Mouse (Mus musculus): ENCODE measurements at regions not wholly inside any gene's neighbourhood (a gene's known extent, or its start where the extent isn't known, plus 50 kb on each side); places are given as distances from the start of the nearest gene placed in this dataset.
A peak's percentile ranks its signal among the peaks of the same experiment; 100 is the strongest.

DNA sequence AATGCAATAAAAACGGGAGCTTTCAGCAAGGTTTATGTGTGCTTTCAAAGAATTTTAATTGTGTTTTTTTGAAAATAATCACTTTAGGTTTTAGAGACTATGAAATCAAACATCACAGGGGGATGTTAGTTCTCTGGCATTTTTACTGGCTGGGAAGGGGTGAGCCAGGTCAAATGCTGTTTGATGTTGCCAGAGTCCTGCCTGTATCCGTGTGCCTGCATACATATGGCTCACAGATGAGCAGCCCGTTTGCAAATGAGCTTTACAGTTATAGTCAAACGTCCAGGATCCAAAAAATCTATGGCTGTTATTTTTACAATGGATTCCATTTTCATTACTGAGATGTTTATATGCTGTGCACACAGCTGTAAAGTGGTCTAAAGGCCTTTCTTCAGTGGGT is 354.7 kb downstream of the Ice1 start:
- Histone ChIP-seq H3K9me3 (no peaks in the 10 kb centered on the region), H3K9ac (no peak overlapping the region), H3K36me3 (no peaks in the 10 kb centered on the region), H3K27me3 (no peaks in the 10 kb centered on the region), H3K4me3 (no peak overlapping the region), H3K27ac (no peak overlapping the region), H3K4me2 (replicated peaks) (no peak overlapping the region), H3K4me1 (peaks cover 25% of the 10 kb centered on the region)
- 6% methylated on average over 4 of the region's 4 CpGs for WGBS
- peak; percentile 82 for ATAC-seq (ENCODE audit: low FRiP score, low read depth)

DNA sequence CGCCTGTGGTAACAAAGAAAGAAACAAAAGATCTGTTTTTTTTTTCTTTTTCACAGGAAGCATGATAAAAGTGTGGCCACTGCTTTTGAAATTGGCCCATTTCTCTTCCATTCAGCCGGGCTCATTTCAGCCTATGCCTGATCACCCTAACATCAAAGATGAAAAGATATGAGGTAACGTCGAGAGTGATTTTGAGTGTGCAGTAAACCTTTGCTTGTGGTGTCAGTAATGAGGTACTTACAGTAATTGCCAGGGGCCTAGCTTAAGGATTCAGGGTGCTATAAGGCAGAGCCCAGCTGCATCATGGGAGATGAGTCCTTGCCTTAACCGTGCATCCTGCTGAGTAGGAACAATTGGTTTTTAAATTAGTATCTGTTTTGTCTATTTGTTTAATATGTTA is 354.2 kb downstream of the Ice1 start:
- H3K9ac ChIP-seq, result no peak overlapping the region
- no peak overlapping the region for H3K4me2 ChIP-seq (replicated peaks)
- ATAC-seq (ENCODE audit: low FRiP score, low read depth), result peak; percentile 16; the same call in 1 of the 2 replicates
- H3K4me3 ChIP-seq, result no peak overlapping the region
- peak overlapping the region; percentile 52; the same call in 1 of the 2 replicates for H3K27ac ChIP-seq
- no peaks in the 10 kb centered on the region for H3K9me3 ChIP-seq
- 6% methylated on average over 5 of the region's 5 CpGs for WGBS
- no peaks in the 10 kb centered on the region for H3K27me3 ChIP-seq
- peaks cover 20% of the 10 kb centered on the region for H3K4me1 ChIP-seq
- H3K36me3 ChIP-seq, result no peaks in the 10 kb centered on the region

DNA sequence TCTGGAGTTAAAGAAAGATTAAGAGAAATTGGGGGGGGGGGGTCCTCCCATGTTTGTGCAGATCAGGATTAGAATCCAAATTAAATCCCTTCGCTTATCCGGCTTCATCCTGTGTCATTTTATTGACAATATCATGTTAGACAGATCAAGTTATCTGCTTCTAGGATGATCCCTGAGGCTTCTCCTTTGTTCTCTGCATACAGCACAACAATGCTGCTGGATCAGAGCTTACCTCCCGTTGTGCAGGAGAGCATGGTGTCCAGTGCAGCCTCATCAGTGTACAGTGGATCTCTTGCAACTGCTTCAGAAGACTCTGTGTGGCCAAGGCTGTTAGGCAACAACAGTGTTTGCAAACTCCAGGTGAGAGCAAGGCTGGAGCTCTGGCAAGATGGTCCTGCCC is 344.7 kb downstream of the Ice1 start:
- Histone ChIP-seq H3K4me1 (no peaks in the 10 kb centered on the region), H3K9ac (no peak overlapping the region), H3K36me3 (no peaks in the 10 kb centered on the region), H3K27me3 (no peaks in the 10 kb centered on the region), H3K4me3 (no peak overlapping the region), H3K4me2 (replicated peaks) (no peak overlapping the region), H3K9me3 (no peaks in the 10 kb centered on the region), H3K27ac (no peak overlapping the region)
- ATAC-seq (ENCODE audit: low FRiP score, low read depth), result no peak
- WGBS, result 84% methylated on average over 3 of the region's 3 CpGs

DNA sequence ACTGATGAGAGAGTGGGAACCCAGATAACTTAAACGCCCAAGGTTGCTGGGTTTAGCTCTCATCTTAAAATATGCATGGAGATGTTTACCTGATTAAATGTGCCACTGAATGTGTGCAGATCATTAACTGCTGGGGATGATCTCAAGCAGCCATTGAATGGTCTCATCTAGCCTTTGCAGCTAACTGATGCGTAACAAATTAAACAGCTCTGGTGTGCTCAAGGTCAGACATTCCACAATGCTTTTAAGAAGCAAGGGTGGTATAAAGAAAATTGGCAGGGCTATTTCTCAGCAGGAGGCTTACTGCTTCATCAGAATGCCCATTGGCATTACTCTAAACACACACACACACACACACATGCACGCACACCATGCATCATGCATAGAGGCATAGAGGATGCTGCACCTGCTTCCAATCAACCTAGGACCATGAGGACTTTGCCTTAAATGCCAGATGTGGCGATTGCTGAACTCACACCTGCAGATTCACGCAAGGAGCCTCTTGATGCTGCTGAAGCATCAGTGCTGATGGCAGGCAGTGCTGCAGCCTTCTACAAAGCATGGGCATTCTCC is 333.4 kb downstream of the Ice1 start:
- H3K36me3 ChIP-seq, result no peaks in the 10 kb centered on the region

DNA sequence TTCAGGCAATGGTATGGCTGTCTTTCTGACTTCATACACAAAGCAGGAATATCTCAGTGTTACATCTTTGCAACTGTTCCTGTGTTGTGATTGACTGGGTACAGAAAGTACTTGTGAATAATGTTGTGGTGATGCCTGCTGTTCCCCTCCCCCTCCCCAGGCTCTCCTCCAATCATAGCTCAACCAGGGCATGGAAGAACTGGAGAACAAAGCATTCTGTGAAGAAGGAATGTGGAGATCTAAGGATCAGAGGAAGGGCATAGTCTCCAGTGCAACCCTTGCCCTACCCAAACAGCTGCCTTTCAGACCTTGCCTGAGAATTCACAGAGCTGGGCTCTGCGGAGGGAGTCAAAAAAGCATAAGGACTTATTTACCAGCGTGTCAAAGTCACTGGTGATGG is 326.9 kb downstream of the Ice1 start:
- no peak overlapping the region for H3K4me3 ChIP-seq
- H3K27ac ChIP-seq, result no peak overlapping the region
- H3K4me1 ChIP-seq, result no peaks in the 10 kb centered on the region
- no peaks in the 10 kb centered on the region for H3K27me3 ChIP-seq
- WGBS, result 53% methylated on average over 2 of the region's 2 CpGs
- no peaks in the 10 kb centered on the region for H3K9me3 ChIP-seq
- no peaks in the 10 kb centered on the region for H3K36me3 ChIP-seq
- H3K4me2 ChIP-seq (replicated peaks), result no peak overlapping the region
- H3K9ac ChIP-seq, result no peak overlapping the region
- ATAC-seq (ENCODE audit: low FRiP score, low read depth), result peak; percentile 44; the same call in 1 of the 2 replicates

More for the DNA sequence above, 333.4 kb downstream of the Ice1 start:
- ATAC-seq (ENCODE audit: low FRiP score, low read depth), result no peak
- WGBS, result 59% methylated on average over 5 of the region's 5 CpGs
- Histone ChIP-seq H3K4me2 (replicated peaks) (no peak overlapping the region), H3K4me1 (no peaks in the 10 kb centered on the region), H3K27me3 (no peaks in the 10 kb centered on the region), H3K9me3 (no peaks in the 10 kb centered on the region), H3K27ac (no peak overlapping the region), H3K4me3 (no peak overlapping the region), H3K9ac (no peak overlapping the region)

DNA sequence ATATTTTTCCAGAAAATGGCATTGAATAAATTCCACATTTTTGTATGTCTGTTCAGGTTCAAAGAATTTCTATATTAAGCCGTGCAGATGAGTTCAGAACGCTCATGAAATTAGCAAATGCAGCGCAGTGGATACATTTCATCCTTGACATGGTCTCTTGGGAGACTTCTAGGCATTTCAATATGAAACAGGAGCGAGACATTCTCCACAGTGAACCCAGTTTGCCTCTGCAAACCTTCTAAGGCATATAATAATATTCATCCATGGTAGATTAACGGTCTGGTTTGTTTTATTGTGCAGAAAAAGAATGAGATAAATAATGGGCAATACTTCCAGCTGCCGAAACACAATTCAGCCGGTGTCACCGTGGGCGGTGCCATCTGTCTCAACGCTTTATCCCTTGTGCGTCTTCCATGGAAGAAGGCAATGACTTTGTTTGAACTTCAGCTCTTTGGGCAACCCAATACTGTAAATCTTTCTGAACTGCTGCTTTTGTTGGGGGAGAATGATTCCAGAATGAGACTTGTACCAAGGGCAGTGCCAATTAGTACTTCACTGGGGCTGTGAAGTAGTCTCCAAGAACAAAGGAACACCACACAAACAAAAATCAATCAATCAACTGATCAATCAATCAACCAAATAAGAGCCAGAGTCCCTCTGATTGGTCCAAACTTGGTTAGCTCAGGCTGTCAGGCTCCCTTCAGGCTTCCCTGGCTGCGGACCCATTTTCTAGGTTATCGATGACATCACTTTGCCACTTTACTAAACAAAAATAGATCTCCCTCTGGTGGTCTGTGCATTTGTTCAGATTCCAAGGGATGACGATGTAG is 326.0 kb downstream of the Ice1 start:
- Histone ChIP-seq H3K27ac (no peak overlapping the region), H3K4me2 (replicated peaks) (no peak overlapping the region), H3K4me3 (no peak overlapping the region), H3K4me1 (no peaks in the 10 kb centered on the region), H3K9ac (no peak overlapping the region), H3K27me3 (no peaks in the 10 kb centered on the region), H3K36me3 (no peaks in the 10 kb centered on the region), H3K9me3 (no peaks in the 10 kb centered on the region)
- WGBS, result 83% methylated on average over 14 of the region's 14 CpGs
- ATAC-seq (ENCODE audit: low FRiP score, low read depth), result no peak

DNA sequence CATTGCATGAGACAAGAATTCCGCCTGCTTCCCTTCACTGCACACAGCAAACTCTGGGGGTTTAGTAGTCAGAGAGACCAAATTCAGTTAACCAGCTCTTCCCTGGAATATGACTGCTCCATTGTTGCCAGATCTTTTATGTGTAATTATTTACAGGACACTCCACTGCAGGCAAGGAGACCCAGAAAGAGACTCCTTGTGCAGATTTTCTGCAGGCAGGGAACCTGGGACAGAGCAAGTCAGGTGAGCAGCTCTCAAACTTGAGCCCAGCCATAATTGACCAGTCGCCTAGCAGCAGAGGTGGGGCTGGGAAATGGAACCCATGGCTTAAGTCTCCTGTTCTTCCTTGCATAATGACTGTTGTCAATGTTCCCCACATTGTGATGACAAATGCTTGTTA is 324.2 kb downstream of the Ice1 start:
- no peak overlapping the region for H3K4me2 ChIP-seq (replicated peaks)
- no peak for ATAC-seq (ENCODE audit: low FRiP score, low read depth)
- H3K27me3 ChIP-seq, result no peaks in the 10 kb centered on the region
- no peak overlapping the region for H3K9ac ChIP-seq
- no peaks in the 10 kb centered on the region for H3K36me3 ChIP-seq
- H3K9me3 ChIP-seq, result no peaks in the 10 kb centered on the region
- WGBS, result 72% methylated on average over 2 of the region's 2 CpGs
- H3K4me3 ChIP-seq, result no peak overlapping the region
- no peak overlapping the region for H3K27ac ChIP-seq
- no peaks in the 10 kb centered on the region for H3K4me1 ChIP-seq

DNA sequence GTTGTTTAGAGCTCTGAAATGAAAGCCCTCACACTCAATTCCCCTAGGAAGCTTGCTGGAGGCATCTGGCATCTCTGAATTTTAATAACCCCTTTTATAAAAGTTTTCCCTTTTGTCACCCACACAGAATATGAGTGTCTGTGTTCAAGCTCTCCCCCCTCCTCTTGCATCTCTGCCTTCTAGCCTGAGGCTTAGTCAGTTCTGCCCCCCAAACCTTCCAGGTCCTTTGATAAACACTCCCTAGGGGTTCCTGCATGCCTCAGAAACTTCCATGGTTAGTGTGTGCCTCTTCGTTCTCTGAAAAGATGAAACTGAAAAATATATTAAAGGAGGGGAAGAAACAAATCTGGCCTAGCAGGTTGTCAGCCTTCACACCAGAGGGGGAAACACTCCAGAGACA is 313.9 kb downstream of the Ice1 start:
- Histone ChIP-seq H3K36me3 (no peaks in the 10 kb centered on the region), H3K9ac (no peak overlapping the region), H3K27ac (no peak overlapping the region), H3K9me3 (no peaks in the 10 kb centered on the region), H3K4me3 (no peak overlapping the region), H3K27me3 (no peaks in the 10 kb centered on the region), H3K4me1 (no peaks in the 10 kb centered on the region), H3K4me2 (replicated peaks) (no peak overlapping the region)
- ATAC-seq (ENCODE audit: low FRiP score, low read depth), result no peak
- 63% methylated on average over 1 of the region's 1 CpGs for WGBS

DNA sequence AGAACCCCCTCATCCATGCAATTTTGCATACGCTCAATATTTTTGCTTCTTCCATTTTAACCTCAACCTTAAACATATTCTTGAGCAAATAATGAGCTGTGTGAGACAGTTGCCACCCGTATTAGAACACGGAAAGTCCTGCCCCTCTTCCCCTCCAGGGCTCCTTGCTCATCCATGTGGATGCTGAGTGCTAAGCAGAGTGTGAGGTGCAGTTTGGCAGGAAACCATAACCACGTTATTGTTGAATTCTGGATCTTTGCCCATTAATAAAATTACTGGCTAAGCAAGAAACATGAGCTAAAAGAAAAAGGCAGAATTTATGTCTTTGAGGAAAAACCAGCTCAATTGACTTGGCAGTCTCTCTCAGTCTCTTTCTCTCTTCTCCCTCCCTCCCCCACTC is 301.4 kb downstream of the Ice1 start:
- Histone ChIP-seq H3K9ac (no peak overlapping the region), H3K27ac (peak overlapping the region; percentile 55; the same call in 1 of the 2 replicates), H3K36me3 (no peaks in the 10 kb centered on the region), H3K4me3 (no peak overlapping the region), H3K4me1 (peaks cover 42% of the 10 kb centered on the region), H3K9me3 (no peaks in the 10 kb centered on the region), H3K27me3 (no peaks in the 10 kb centered on the region), H3K4me2 (replicated peaks) (no peak overlapping the region)
- peak; percentile 68 for ATAC-seq (ENCODE audit: low FRiP score, low read depth)
- WGBS, result 40% methylated on average over 4 of the region's 4 CpGs

DNA sequence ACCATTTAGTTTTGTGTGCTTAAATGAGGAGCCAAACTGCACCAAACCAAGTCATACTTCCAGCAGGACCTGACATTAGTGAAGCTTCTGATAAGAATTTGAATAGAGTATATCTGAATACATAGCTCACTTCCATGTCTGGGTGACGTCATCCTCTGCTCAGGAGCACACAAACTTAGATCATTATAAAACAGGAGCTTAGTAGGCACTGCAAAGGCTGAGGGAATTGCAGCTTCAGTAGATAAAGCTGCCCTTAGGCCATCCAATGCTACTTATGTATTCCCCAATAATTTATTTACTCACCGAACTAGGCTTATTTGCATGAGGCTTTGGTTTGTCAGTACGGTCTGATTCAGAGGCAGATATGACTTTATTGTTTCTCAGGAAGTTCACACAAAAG is 297.0 kb downstream of the Ice1 start:
- WGBS, result 69% methylated on average over 3 of the region's 3 CpGs
- H3K27me3 ChIP-seq, result no peaks in the 10 kb centered on the region

DNA sequence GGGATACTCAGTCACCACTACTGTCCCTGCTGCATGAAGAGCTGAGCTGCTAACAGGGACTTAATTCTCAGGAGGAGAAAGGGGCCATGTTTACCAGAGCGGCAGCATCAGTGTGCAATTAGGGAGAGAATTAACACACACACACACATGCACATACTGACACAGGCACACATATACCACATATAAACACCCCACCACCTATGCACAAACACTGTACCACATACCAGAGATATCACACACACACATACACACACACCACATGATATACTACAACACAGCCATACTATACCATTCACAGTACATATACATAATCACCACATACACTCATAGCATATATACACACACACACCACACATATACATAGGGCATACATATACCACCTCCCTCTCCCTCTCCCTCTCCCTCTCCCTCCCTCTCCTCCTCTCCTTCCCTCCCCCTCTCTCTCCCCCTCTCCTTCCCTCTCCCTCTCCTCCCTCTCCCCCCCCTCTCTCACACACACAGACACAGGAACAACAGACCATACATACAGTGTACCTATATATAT is 294.2 kb downstream of the Ice1 start:
- H3K27me3 ChIP-seq, result no peaks in the 10 kb centered on the region
- no peak for ATAC-seq (ENCODE audit: low FRiP score, low read depth)
- no peak overlapping the region for H3K27ac ChIP-seq
- no peaks in the 10 kb centered on the region for H3K9me3 ChIP-seq
- H3K9ac ChIP-seq, result no peak overlapping the region
- H3K36me3 ChIP-seq, result no peaks in the 10 kb centered on the region
- H3K4me3 ChIP-seq, result no peak overlapping the region
- no peak overlapping the region for H3K4me2 ChIP-seq (replicated peaks)
- WGBS, result 79% methylated on average over 1 of the region's 1 CpGs
- H3K4me1 ChIP-seq, result peaks cover 13% of the 10 kb centered on the region

More for the DNA sequence above, 297.0 kb downstream of the Ice1 start:
- H3K9me3 ChIP-seq, result no peaks in the 10 kb centered on the region
- H3K9ac ChIP-seq, result no peak overlapping the region
- H3K36me3 ChIP-seq, result no peaks in the 10 kb centered on the region
- H3K4me2 ChIP-seq (replicated peaks), result no peak overlapping the region
- H3K4me3 ChIP-seq, result no peak overlapping the region
- no peak overlapping the region for H3K27ac ChIP-seq
- ATAC-seq (ENCODE audit: low FRiP score, low read depth), result no peak
- H3K4me1 ChIP-seq, result peaks cover 29% of the 10 kb centered on the region

DNA sequence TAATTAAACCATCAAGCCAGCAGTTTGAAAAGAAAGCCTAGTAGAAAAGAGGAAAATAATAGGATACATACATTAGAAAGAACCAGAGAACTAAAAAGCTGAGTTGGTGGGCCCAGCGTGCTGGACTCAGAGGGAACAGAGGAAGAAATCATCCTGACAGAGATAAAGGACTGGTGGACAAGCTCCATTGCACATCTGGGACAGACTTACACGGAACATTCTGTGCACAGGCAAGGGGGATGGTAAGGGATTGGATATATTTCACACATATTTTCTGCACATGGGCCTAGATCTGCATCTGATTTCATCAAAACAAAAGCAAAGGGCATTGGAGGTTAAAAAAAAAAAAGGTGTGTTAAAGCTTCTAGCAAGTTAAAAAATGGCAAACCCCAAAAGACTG is 293.5 kb downstream of the Ice1 start:
- Histone ChIP-seq H3K4me1 (peaks cover 13% of the 10 kb centered on the region), H3K9me3 (no peaks in the 10 kb centered on the region), H3K27ac (no peak overlapping the region), H3K4me3 (no peak overlapping the region), H3K36me3 (no peaks in the 10 kb centered on the region), H3K27me3 (no peaks in the 10 kb centered on the region), H3K9ac (no peak overlapping the region), H3K4me2 (replicated peaks) (no peak overlapping the region)
- no peak for ATAC-seq (ENCODE audit: low FRiP score, low read depth)
- WGBS, result 54% methylated on average over 2 of the region's 2 CpGs
